Mouse (Mus musculus) erythroblast, embryonic 14.5 days (primary cell): ENCODE results near the gene Crx. TPM values are rescaled to one million over a fixed set of nuclear protein-coding genes. Genes with fewer than 3 reads are reported as not detected.

Experiments used
- H3K27me3 ChIP-seq: 2 replicates; pipeline ENCODE4 v1.6.1; 2012; ENCODE audit warnings: inconsistent platforms; ENCODE audit not compliant: control insufficient read depth
- H3K36me3 ChIP-seq: 2 replicates; pipeline ENCODE4 v1.6.1; 2012; ENCODE audit warnings: mild to moderate bottlenecking, inconsistent platforms; ENCODE audit not compliant: control insufficient read depth
- H3K4me1 ChIP-seq: 2 replicates; pipeline ENCODE4 v1.6.1; 2012; ENCODE audit warnings: inconsistent platforms; ENCODE audit not compliant: control insufficient read depth
- H3K4me3 ChIP-seq: replicated peaks from 2 replicates; pipeline ENCODE3; 2012; ENCODE audit warnings: moderate library complexity, mild to moderate bottlenecking, inconsistent platforms
- H3K9me3 ChIP-seq: 2 replicates; pipeline ENCODE4 v1.6.1; 2012; ENCODE audit warnings: low read length, inconsistent platforms, mixed read lengths; ENCODE audit not compliant: control insufficient read depth
- GATA1 ChIP-seq: IDR thresholded peaks from 2 replicates; pipeline ENCODE4 v1.6.1; 2012; ENCODE audit warnings: low read length, inconsistent platforms, mixed read lengths
- TAL1 ChIP-seq: IDR thresholded peaks from 3 replicates; pipeline ENCODE4 v1.6.1; 2012; ENCODE audit warnings: low read length, inconsistent platforms, mixed read lengths
- polyA plus RNA-seq: library from polyadenylated mRNA; stranded (reverse); fragments of >175 nt; gene quantifications from 2 replicates; pipeline ENCODE4 v1.2.3, GENCODE M21; 2012

Gene Crx
- polyA plus RNA-seq, 1 experiment = not detected

DNA sequence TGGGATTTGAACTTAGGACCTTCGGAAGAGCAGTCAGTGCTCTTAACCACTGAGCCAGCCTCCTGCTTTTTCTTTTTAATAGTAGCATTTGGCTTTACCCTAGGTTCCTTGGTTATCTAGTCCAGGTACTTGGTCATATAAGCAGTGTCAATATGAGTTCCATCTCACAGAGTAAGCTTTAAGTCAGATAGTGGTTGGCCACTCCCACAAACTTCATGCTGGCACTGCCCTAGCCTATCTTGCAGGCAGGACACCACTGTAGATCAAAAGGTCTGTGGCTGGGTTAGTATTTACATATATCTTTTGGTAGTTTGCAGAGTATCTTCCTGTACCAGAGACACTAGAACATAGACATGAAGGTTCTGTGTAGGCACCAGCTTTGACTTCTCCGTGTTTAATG lies 4.4 kb upstream of the Crx start:
- Histone ChIP-seq H3K4me3 (no peak overlapping the region), H3K27me3 (no peaks in the 10 kb centered on the region), H3K36me3 (no peaks in the 10 kb centered on the region), H3K9me3 (no peaks in the 10 kb centered on the region), H3K4me1 (no peaks in the 10 kb centered on the region; the same call in 1 of the 2 replicates)
- TF ChIP-seq GATA1 (no peak), TAL1 (no peak)

DNA sequence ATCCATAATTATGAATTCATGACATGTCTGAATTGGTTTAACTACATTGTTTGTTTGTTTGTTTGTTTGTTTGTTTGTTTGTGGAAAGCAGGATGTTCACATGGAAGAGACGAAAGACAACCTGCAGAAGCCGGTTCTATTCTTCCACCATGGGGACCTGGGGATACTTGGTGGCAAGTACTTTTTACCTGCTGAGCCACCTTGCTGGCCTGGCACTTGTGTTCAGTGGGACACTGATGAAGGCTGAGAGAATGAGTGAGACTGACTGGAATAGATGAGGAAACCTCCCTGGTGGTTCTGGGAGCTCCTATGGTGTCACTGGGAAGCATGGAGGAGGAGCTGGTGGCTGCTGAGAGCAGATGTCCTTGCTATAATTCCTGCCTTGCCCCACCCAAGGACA lies 2.5 kb upstream of the Crx start, which contains the start of gene Crxos:
Gene Crxos, plus strand, starts transcription at position 301 of the 400 bp plus-strand sequence.
- H3K27me3 ChIP-seq = no peaks in the 10 kb centered on the region
- H3K4me1 ChIP-seq = no peaks in the 10 kb centered on the region; the same call in 1 of the 2 replicates
- TF ChIP-seq TAL1 = no peak
- no peak for TF ChIP-seq GATA1
- H3K9me3 ChIP-seq = no peaks in the 10 kb centered on the region
- H3K36me3 ChIP-seq = no peaks in the 10 kb centered on the region
- H3K4me3 ChIP-seq = no peak within 1 kb of the TSS

DNA sequence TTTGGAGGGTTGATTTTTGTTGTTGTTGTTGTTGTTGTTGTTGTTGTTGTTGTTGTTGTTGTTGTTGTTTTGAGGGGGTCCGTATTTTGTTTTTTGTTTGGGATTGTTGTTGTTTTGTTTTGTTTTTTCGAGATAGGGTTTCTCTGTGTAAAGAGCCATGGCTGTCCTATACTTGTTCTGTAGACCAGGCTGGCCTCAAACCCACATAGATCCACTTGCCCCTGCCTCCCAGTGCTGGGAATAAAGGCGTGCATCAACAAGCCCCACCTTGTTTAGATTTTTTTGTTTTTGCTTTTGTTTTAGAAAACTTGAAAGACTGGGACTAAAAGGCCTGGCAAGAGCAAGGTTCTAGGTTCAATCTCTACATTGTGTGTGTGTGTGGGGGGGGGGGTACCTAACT lies 2.1 kb upstream of the Crx start:
- H3K27me3 ChIP-seq = no peaks in the 10 kb centered on the region
- no peak for TF ChIP-seq GATA1
- TF ChIP-seq TAL1 = no peak
- no peaks in the 10 kb centered on the region for H3K9me3 ChIP-seq
- no peaks in the 10 kb centered on the region for H3K36me3 ChIP-seq
- no peaks in the 10 kb centered on the region; the same call in 1 of the 2 replicates for H3K4me1 ChIP-seq
- H3K4me3 ChIP-seq = no peak overlapping the region

DNA sequence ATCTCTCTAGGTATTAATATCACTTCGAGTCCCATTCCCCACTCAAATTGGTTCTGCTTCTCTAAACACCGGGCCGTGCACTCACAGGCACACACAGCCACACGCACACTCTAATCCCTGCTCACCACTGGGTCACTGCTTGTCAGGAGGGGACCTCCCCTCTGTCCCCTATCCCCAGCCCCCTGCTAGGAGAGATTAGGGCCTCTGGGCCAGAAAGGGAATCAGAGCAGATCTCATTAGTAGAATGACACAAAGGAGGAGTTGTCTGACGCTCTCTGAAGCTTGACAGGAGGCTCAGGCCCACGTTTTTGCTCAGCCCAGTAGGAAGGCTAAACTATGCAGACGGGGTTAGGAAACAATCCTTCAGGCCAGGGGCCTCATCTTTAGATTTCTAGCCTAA lies 1.6 kb upstream of the Crx start:
- TF ChIP-seq TAL1 (no peak), GATA1 (no peak)
- Histone ChIP-seq H3K36me3 (no peaks in the 10 kb centered on the region), H3K9me3 (no peaks in the 10 kb centered on the region)

DNA sequence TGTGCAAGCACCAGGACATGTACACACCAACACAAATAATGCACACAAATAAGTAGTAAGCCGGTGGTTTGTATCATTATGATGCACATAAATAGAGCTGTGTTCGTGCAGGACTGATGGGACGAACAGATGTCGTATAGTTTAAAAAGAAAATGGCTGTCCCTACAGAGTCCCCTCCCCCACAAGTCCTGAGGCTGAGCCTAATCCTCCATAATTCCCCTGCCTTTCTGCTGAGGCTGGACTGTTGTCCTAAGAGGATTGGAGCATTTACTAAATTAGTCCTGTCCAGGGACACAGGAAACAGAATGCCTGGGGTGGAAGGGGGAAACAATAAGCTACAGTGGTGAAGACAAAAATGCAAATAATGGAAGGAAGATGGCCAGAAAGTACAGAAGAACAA lies 15.7 kb downstream of the Crx start:
- Histone ChIP-seq H3K4me1 (no peaks in the 10 kb centered on the region), H3K9me3 (no peaks in the 10 kb centered on the region; the same call in 1 of the 2 replicates), H3K36me3 (no peaks in the 10 kb centered on the region), H3K4me3 (no peak overlapping the region), H3K27me3 (no peaks in the 10 kb centered on the region)
- no peak for TF ChIP-seq GATA1
- no peak for TF ChIP-seq TAL1

More for the DNA sequence above, 1.6 kb upstream of the Crx start:
- H3K4me1 ChIP-seq = no peaks in the 10 kb centered on the region; the same call in 1 of the 2 replicates
- no peak overlapping the region for H3K4me3 ChIP-seq
- H3K27me3 ChIP-seq = no peaks in the 10 kb centered on the region

DNA sequence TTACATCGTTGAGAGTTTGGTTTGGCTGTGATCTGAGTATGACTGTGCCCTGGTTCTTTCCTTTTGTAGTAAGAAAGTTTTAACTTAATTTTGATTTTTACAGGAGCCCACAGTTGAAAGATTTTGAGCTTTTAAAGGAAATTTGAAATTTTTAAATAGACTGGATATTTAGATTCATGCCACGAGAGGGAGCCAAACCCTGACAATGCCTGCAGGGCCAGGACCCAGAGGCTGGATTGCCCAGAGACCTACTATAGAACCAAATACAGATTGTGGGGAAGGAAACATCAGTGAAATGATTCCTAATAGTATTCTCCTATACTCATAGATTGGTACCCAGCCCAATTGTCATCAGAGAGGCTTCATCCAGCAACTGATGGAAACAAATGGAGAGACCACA lies 20.1 kb downstream of the Crx start:
- H3K4me3 ChIP-seq = no peak overlapping the region
- no peaks in the 10 kb centered on the region for H3K4me1 ChIP-seq
- no peaks in the 10 kb centered on the region for H3K36me3 ChIP-seq
- no peak for TF ChIP-seq TAL1
- no peak for TF ChIP-seq GATA1
- no peaks in the 10 kb centered on the region for H3K27me3 ChIP-seq
- H3K9me3 ChIP-seq = no peaks in the 10 kb centered on the region

DNA sequence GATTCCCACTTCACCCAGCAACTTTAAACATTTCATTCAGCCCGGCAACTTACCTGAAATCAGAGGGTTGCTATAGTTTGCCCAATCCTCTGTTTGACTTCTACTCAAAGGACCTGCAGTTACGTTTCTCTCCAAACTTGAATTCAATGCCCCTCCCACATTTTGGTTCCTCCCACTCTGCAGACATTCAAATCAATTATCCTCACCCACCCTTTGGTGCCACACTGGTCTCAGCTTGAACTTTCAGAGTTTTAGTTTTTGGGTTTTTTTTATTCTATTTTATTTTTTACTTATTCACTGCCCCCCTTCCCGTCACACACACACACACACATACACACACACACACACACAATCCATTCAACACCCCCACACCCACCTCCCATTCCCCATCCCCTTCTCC lies 40.2 kb downstream of the Crx start, which contains the start of gene Obox6:
Gene Obox6, minus strand, starts transcription at position 101 of the 400 bp plus-strand sequence.
- no peak for TF ChIP-seq TAL1
- TF ChIP-seq GATA1 = no peak
- Histone ChIP-seq H3K4me1 (no peaks in the 10 kb centered on the region), H3K36me3 (no peaks in the 10 kb centered on the region), H3K9me3 (peaks cover 5% of the 10 kb centered on the region), H3K4me3 (no peak within 1 kb of the TSS), H3K27me3 (no peaks in the 10 kb centered on the region)

Other genes starting within 250 kb of the Crx start
- not detected in 2 replicates for gene Obox3, start 240.1 kb downstream of the Crx start, polyA plus RNA-seq
- not detected in 2 replicates for gene Obox5, start 129.8 kb downstream of the Crx start, polyA plus RNA-seq
- gene Obox6, start 40.3 kb downstream of the Crx start, polyA plus RNA-seq = not detected in 2 replicates
- 0.03 TPM in 1 of 2 replicates, not detected in the other for gene Crxos, start 2.6 kb upstream of the Crx start, polyA plus RNA-seq
- 194 and 206 TPM in 2 replicates for gene Selenow, start 42.4 kb upstream of the Crx start, polyA plus RNA-seq
- gene Nop53, start 66.1 kb upstream of the Crx start, polyA plus RNA-seq = 50.4 and 62.3 TPM in 2 replicates
- gene Ehd2, start 87.6 kb upstream of the Crx start, polyA plus RNA-seq = 0.09 and 0.13 TPM in 2 replicates
- gene Bicra, start 168.0 kb upstream of the Crx start, polyA plus RNA-seq = 2.1 TPM in 2 replicates
- 0.01 TPM in 1 of 2 replicates, not detected in the other for gene Zfp541, start 181.8 kb upstream of the Crx start, polyA plus RNA-seq
- gene Napa, start 218.5 kb upstream of the Crx start, polyA plus RNA-seq = 42.0 and 85.6 TPM in 2 replicates
- 1.3 and 2.1 TPM in 2 replicates for gene Kptn, start 239.9 kb upstream of the Crx start, polyA plus RNA-seq
- gene Slc8a2, start 249.9 kb upstream of the Crx start, polyA plus RNA-seq = not detected in 2 replicates